Mouse (Mus musculus): ENCODE measurements around the gene Tenm3. TPM values are rescaled to one million over a fixed set of nuclear protein-coding genes. Genes with fewer than 3 reads are reported as not detected.

Tenm3 gene
- polyA plus RNA-seq, 1 experiment, result 12.8 TPM

- Histone ChIP-seq H3K4me3 (no peak overlapping the region), H3ac (ENCODE audit: control insufficient read depth, insufficient read length) (no peak overlapping the region), H3K79me2 (ENCODE audit: control insufficient read depth, insufficient read depth) (no peaks in the 10 kb centered on the region), H3K27me3 (ENCODE audit: control insufficient read depth, insufficient read depth, insufficient read length) (no peaks in the 10 kb centered on the region), H3K4me2 (ENCODE audit: low read depth) (no peak overlapping the region), H3K36me3 (ENCODE audit: control insufficient read depth, insufficient read depth) (peaks cover 5% of the 10 kb centered on the region)
- TF ChIP-seq TCF12 (IDR thresholded peaks at IDR 0.05; ENCODE audit: insufficient read depth, poor library complexity, severe bottlenecking), result no peak
- TF ChIP-seq MAX (IDR thresholded peaks at IDR 0.05; ENCODE audit: low read depth), result no peak
- no peak for TF ChIP-seq REST (IDR thresholded peaks at IDR 0.05; ENCODE audit: insufficient read depth, insufficient read length)
- TF ChIP-seq MYOG (IDR thresholded peaks at IDR 0.05; ENCODE audit: control insufficient read depth in 1 of 3, insufficient read depth in 1 of 3, insufficient read length in 2 of 3, low read depth in 2 of 3), result no peak
- TF ChIP-seq SRF (IDR thresholded peaks at IDR 0.05; ENCODE audit: control insufficient read depth, insufficient read length, low read depth), result no peak
- no peak for TF ChIP-seq TCF3 (IDR thresholded peaks at IDR 0.05; ENCODE audit: insufficient read length, low read depth)
- no peak for TF ChIP-seq CEBPB (IDR thresholded peaks at IDR 0.05; ENCODE audit: insufficient read depth, poor library complexity, severe bottlenecking)
- TF ChIP-seq MYOD1 (IDR thresholded peaks at IDR 0.05; ENCODE audit: control insufficient read depth in 1 of 3, insufficient read length in 2 of 3, low read depth in 2 of 3), result no peak
- TF ChIP-seq POLR2AphosphoS2 (IDR thresholded peaks at IDR 0.05; ENCODE audit: insufficient read length, low read depth), result no peak
- no peak for TF ChIP-seq E2F4 (IDR thresholded peaks at IDR 0.05; ENCODE audit: insufficient read depth)
- no peak for TF ChIP-seq USF1 (IDR thresholded peaks at IDR 0.05; ENCODE audit: low read depth)
- no peak for TF ChIP-seq POLR2A (IDR thresholded peaks at IDR 0.05; ENCODE audit: insufficient read length, low read depth)
These were observed 171.3 kb downstream of the Tenm3 start for GRCm38 (mm10) chr8:48672471-48672870.

GRCm38 (mm10) chr8:48671318-48671717, 172.4 kb downstream of the Tenm3 start:
- Histone ChIP-seq H3ac (ENCODE audit: control insufficient read depth, insufficient read length) (no peak overlapping the region), H3K4me2 (ENCODE audit: low read depth) (no peak overlapping the region), H3K79me2 (ENCODE audit: control insufficient read depth, insufficient read depth) (no peaks in the 10 kb centered on the region), H3K36me3 (ENCODE audit: control insufficient read depth, insufficient read depth) (peaks cover 5% of the 10 kb centered on the region), H3K27me3 (ENCODE audit: control insufficient read depth, insufficient read depth, insufficient read length) (no peaks in the 10 kb centered on the region), H3K4me3 (no peak overlapping the region)
- no peak for TF ChIP-seq REST (IDR thresholded peaks at IDR 0.05; ENCODE audit: insufficient read depth, insufficient read length)
- no peak for TF ChIP-seq POLR2A (IDR thresholded peaks at IDR 0.05; ENCODE audit: insufficient read length, low read depth)
- no peak for TF ChIP-seq USF1 (IDR thresholded peaks at IDR 0.05; ENCODE audit: low read depth)
- TF ChIP-seq MYOG (IDR thresholded peaks at IDR 0.05; ENCODE audit: control insufficient read depth in 1 of 3, insufficient read depth in 1 of 3, insufficient read length in 2 of 3, low read depth in 2 of 3), result no peak
- no peak for TF ChIP-seq SRF (IDR thresholded peaks at IDR 0.05; ENCODE audit: control insufficient read depth, insufficient read length, low read depth)
- TF ChIP-seq TCF12 (IDR thresholded peaks at IDR 0.05; ENCODE audit: insufficient read depth, poor library complexity, severe bottlenecking), result no peak
- TF ChIP-seq E2F4 (IDR thresholded peaks at IDR 0.05; ENCODE audit: insufficient read depth), result no peak
- no peak for TF ChIP-seq CEBPB (IDR thresholded peaks at IDR 0.05; ENCODE audit: insufficient read depth, poor library complexity, severe bottlenecking)

GRCm38 (mm10) chr8:48670895-48671294, 172.9 kb downstream of the Tenm3 start:
- Histone ChIP-seq H3K4me2 (ENCODE audit: low read depth) (no peak overlapping the region), H3K27me3 (ENCODE audit: control insufficient read depth, insufficient read depth, insufficient read length) (no peaks in the 10 kb centered on the region), H3ac (ENCODE audit: control insufficient read depth, insufficient read length) (no peak overlapping the region), H3K4me3 (no peak overlapping the region), H3K79me2 (ENCODE audit: control insufficient read depth, insufficient read depth) (no peaks in the 10 kb centered on the region), H3K36me3 (ENCODE audit: control insufficient read depth, insufficient read depth) (peaks cover 5% of the 10 kb centered on the region)
- TF ChIP-seq CEBPB (IDR thresholded peaks at IDR 0.05; ENCODE audit: insufficient read depth, poor library complexity, severe bottlenecking) (no peak), MYOG (IDR thresholded peaks at IDR 0.05; ENCODE audit: control insufficient read depth in 1 of 3, insufficient read depth in 1 of 3, insufficient read length in 2 of 3, low read depth in 2 of 3) (no peak), E2F4 (IDR thresholded peaks at IDR 0.05; ENCODE audit: insufficient read depth) (no peak), MYOD1 (IDR thresholded peaks at IDR 0.05; ENCODE audit: control insufficient read depth in 1 of 3, insufficient read length in 2 of 3, low read depth in 2 of 3) (no peak)

- no peak overlapping the region for H3ac ChIP-seq (ENCODE audit: control insufficient read depth, insufficient read length)
- no peak overlapping the region for H3K4me3 ChIP-seq
- TF ChIP-seq MYOD1 (IDR thresholded peaks at IDR 0.05; ENCODE audit: control insufficient read depth in 1 of 3, insufficient read length in 2 of 3, low read depth in 2 of 3) (no peak), TCF12 (IDR thresholded peaks at IDR 0.05; ENCODE audit: insufficient read depth, poor library complexity, severe bottlenecking) (no peak), POLR2AphosphoS2 (IDR thresholded peaks at IDR 0.05; ENCODE audit: insufficient read length, low read depth) (no peak), MYOG (IDR thresholded peaks at IDR 0.05; ENCODE audit: control insufficient read depth in 1 of 3, insufficient read depth in 1 of 3, insufficient read length in 2 of 3, low read depth in 2 of 3) (no peak), CEBPB (IDR thresholded peaks at IDR 0.05; ENCODE audit: insufficient read depth, poor library complexity, severe bottlenecking) (no peak), USF1 (IDR thresholded peaks at IDR 0.05; ENCODE audit: low read depth) (no peak), POLR2A (IDR thresholded peaks at IDR 0.05; ENCODE audit: insufficient read length, low read depth) (no peak), TCF3 (IDR thresholded peaks at IDR 0.05; ENCODE audit: insufficient read length, low read depth) (no peak), MAX (IDR thresholded peaks at IDR 0.05; ENCODE audit: low read depth) (no peak), SRF (IDR thresholded peaks at IDR 0.05; ENCODE audit: control insufficient read depth, insufficient read length, low read depth) (no peak), REST (IDR thresholded peaks at IDR 0.05; ENCODE audit: insufficient read depth, insufficient read length) (no peak)
- peaks cover 5% of the 10 kb centered on the region for H3K36me3 ChIP-seq (ENCODE audit: control insufficient read depth, insufficient read depth)
- no peaks in the 10 kb centered on the region for H3K79me2 ChIP-seq (ENCODE audit: control insufficient read depth, insufficient read depth)
- H3K27me3 ChIP-seq (ENCODE audit: control insufficient read depth, insufficient read depth, insufficient read length), result no peaks in the 10 kb centered on the region
- no peak overlapping the region for H3K4me2 ChIP-seq (ENCODE audit: low read depth)
These were observed 173.4 kb downstream of the Tenm3 start for GRCm38 (mm10) chr8:48670387-48670786.

- H3ac ChIP-seq (ENCODE audit: control insufficient read depth, insufficient read length), result no peak overlapping the region
- H3K4me3 ChIP-seq, result no peak overlapping the region
- H3K36me3 ChIP-seq (ENCODE audit: control insufficient read depth, insufficient read depth), result no peaks in the 10 kb centered on the region
- no peaks in the 10 kb centered on the region for H3K27me3 ChIP-seq (ENCODE audit: control insufficient read depth, insufficient read depth, insufficient read length)
- TF ChIP-seq USF1 (IDR thresholded peaks at IDR 0.05; ENCODE audit: low read depth), result no peak
- no peak for TF ChIP-seq CEBPB (IDR thresholded peaks at IDR 0.05; ENCODE audit: insufficient read depth, poor library complexity, severe bottlenecking)
- TF ChIP-seq POLR2AphosphoS2 (IDR thresholded peaks at IDR 0.05; ENCODE audit: insufficient read length, low read depth), result no peak
- TF ChIP-seq MYOD1 (IDR thresholded peaks at IDR 0.05; ENCODE audit: control insufficient read depth in 1 of 3, insufficient read length in 2 of 3, low read depth in 2 of 3), result no peak
- no peak for TF ChIP-seq MYOG (IDR thresholded peaks at IDR 0.05; ENCODE audit: control insufficient read depth in 1 of 3, insufficient read depth in 1 of 3, insufficient read length in 2 of 3, low read depth in 2 of 3)
- TF ChIP-seq REST (IDR thresholded peaks at IDR 0.05; ENCODE audit: insufficient read depth, insufficient read length), result no peak
- no peak for TF ChIP-seq TCF3 (IDR thresholded peaks at IDR 0.05; ENCODE audit: insufficient read length, low read depth)
- TF ChIP-seq SRF (IDR thresholded peaks at IDR 0.05; ENCODE audit: control insufficient read depth, insufficient read length, low read depth), result no peak
- TF ChIP-seq POLR2A (IDR thresholded peaks at IDR 0.05; ENCODE audit: insufficient read length, low read depth), result no peak
- H3K79me2 ChIP-seq (ENCODE audit: control insufficient read depth, insufficient read depth), result no peaks in the 10 kb centered on the region
- H3K4me2 ChIP-seq (ENCODE audit: low read depth), result no peak overlapping the region
These were observed 178.6 kb downstream of the Tenm3 start for GRCm38 (mm10) chr8:48665193-48665592.
